11 mouse cellular contexts compared by ENCODE assay signal in the genomic region with DNA sequence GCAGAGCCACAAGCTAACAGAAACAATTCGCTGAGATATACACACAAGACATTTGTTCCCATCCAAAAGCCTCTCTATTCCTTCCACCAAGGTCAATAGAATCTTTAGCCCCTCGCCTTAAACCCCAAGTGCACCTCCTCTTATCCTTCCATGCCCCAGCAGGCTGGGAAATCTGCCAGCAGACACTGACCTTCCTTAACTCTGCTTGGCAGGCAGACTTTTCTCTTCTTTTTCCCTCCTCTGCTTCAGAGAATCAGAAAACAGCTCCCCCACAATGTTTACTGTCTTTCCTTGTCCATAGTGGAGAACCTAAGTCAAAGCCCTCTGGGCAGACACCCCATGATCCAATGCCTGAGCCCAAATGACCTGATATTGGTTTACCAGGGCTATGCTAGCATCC.
"Had no signal": no experiment of that assay in that cellular context is flagged by ENCODE, and none has a peak within 500 bp of the region (broad histone marks: within the 10 kb centered on the region; RNA-seq: fewer than 3 reads in every experiment).

No protein-coding gene starts in this region.

- H3K27me3 ChIP-seq: liver, embryonic 15.5 days; midbrain, embryonic 15.5 days; neural tube, embryonic 12.5 days had no signal

- DNase-seq: lung, adult 2 months; thymus, postnatal 4 days had no signal

- ATAC-seq: intestine, postnatal 0 days; midbrain, embryonic 15.5 days had no signal

- H3K36me3 ChIP-seq: limb, embryonic 10.5 days; liver, embryonic 15.5 days; midbrain, embryonic 15.5 days; neural tube, embryonic 12.5 days had no signal

- H3K9me3 ChIP-seq: limb, embryonic 10.5 days; liver, embryonic 15.5 days; midbrain, embryonic 15.5 days; neural tube, embryonic 12.5 days had no signal

- H3K4me3 ChIP-seq: left cerebral cortex, adult 2 months; limb, embryonic 10.5 days; liver, embryonic 15.5 days; midbrain, embryonic 15.5 days; neural tube, embryonic 12.5 days had no signal

- H3K4me2 ChIP-seq: liver, embryonic 11.5 days; liver, embryonic 15.5 days; midbrain, embryonic 15.5 days; neural tube, embryonic 12.5 days had no signal

- H3K27ac ChIP-seq: kidney, postnatal 0 days; left cerebral cortex, adult 2 months; limb, embryonic 10.5 days; liver, embryonic 15.5 days; midbrain, embryonic 15.5 days; neural tube, embryonic 12.5 days; stomach, postnatal 0 days had no signal

- H3K9ac ChIP-seq: liver, embryonic 15.5 days; midbrain, embryonic 15.5 days; neural tube, embryonic 12.5 days had no signal

- H3K4me1 ChIP-seq: limb, embryonic 10.5 days; liver, embryonic 15.5 days; midbrain, embryonic 15.5 days; neural tube, embryonic 12.5 days had no signal
